Mouse (Mus musculus) C3H10T1/2 (cell line): ENCODE data around the gene 9830107B12Rik. TPM values are rescaled to one million over a fixed set of nuclear protein-coding genes. Genes with fewer than 3 reads are reported as not detected.

Experiments
- polyA plus RNA-seq, 2 experiments: library from polyadenylated mRNA; unstranded; fragments of >200 nt; fragmentation: generic; extraction: Trizol; gene quantifications; one replicate each; pipeline ENCODE4 v1.2.1; 2012; ENCODE audit warnings: missing spikeins in 2 of 2

The 9830107B12Rik gene
- not detected for polyA plus RNA-seq

DNA sequence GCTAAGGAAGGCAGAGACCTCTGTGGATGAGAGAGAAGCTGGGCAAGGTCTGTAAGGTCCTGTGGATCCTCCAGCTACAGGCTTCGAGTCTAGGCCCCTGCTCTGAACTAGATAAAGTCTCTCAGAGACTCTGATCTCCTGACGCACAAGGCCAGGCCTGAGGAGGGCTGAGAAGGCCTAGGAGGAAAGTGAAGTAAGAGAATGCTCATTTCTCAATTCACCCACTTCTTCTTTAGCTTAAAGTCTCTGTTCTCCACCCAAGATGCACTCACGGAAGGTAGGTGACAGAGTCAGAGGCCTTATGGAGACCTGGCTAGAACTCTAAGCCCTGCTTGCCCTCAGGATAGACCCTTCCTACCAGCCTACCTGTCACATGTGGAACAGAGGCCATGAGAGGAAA lies at the start of gene 9830107B12Rik:
TSS of gene 9830107B12Rik (minus strand) at position 149 of the 400 bp plus-strand sequence.

DNA sequence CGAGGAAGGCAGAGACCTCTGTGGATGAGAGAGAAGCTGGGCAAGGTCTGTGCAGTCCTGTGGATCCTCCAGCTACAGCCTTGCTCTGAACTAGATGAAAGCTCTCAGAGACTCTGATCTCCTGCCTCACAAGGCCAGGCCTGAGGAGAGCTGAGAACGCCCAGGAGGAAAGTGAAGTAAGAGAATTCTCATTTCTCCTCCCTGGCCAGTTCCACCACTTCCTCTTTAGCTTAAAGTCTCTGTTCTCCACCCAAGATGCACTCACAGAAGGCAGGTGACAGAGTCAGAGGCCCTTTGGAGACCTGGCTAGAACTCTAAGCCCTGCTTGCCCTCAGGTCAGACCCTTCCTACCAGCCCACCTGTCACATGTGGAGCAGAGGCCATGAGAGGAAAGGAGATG lies 21.0 kb upstream of the 9830107B12Rik start, which contains the start of gene A530064D06Rik:
TSS of gene A530064D06Rik (minus strand) at position 173 of the 400 bp plus-strand sequence.

DNA sequence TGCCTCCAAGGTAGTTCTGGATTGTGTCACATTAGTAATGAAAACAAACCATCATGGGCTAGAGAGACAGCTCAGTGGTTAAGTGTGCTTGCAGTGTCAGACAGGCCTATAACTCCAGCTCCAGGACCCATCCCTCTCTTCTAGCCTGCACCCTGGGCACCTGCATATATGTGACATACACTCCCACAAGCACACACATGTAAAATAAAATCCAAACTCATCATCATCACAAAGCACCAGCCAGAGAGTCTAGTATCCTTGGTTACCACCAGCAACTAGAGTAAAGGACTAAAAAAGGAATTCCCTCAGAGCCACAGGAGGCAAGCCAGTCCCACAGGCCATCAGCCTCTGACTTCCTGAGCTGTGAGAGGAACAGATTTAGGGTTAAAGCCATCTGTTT lies 57.0 kb downstream of the 9830107B12Rik start, which contains the start of gene 1700067P10Rik:
TSS of gene 1700067P10Rik (plus strand) at position 301 of the 400 bp plus-strand sequence.

Other genes starting within 250 kb of the 9830107B12Rik start
- gene Foxp4, start 221.6 kb downstream of the 9830107B12Rik start, polyA plus RNA-seq, result 10 to 100 TPM; 32.8 to 47.1 TPM
- gene 1700122O11Rik, start 108.0 kb downstream of the 9830107B12Rik start, polyA plus RNA-seq, result not detected
- gene 1700067P10Rik, start 56.9 kb downstream of the 9830107B12Rik start, polyA plus RNA-seq, result not detected
- gene A530064D06Rik, start 21.0 kb upstream of the 9830107B12Rik start, polyA plus RNA-seq, result not detected
- not detected for gene Trem1, start 86.5 kb upstream of the 9830107B12Rik start, polyA plus RNA-seq
- gene Trem3, start 101.5 kb upstream of the 9830107B12Rik start, polyA plus RNA-seq, result not detected
- gene Treml4, start 118.0 kb upstream of the 9830107B12Rik start, polyA plus RNA-seq, result not detected
- not detected for gene Treml2, start 153.2 kb upstream of the 9830107B12Rik start, polyA plus RNA-seq
- gene B430306N03Rik, start 169.9 kb upstream of the 9830107B12Rik start, polyA plus RNA-seq, result not detected
- gene Trem2, start 200.1 kb upstream of the 9830107B12Rik start, polyA plus RNA-seq, result under 1 TPM; 0.06 to 0.30 TPM
- not detected for gene Treml1, start 213.6 kb upstream of the 9830107B12Rik start, polyA plus RNA-seq